Mouse (Mus musculus): ENCODE data around the gene Klk6.

Klk6 gene

DNA sequence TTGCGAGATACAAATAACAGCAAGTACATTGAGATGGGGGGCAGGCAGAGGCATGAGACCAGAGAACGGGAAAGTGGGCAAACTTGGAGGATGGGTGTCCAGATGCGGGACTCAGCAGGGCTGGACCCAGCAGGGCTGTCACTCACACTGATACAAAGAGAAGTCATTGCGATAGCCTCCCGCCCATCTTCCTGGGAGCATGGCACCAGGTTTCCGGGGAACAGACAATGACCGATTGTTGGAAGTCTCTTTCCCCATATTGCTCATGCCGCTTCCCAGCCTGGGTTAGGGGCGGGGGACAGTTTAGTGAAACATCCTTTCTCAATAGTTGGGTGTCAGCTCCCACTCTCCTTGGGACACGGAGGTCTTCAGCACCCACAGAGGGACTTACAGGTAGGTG lies at the start of gene Klk6:
TSS of gene Klk6 (plus strand) at position 301 of the 400 bp plus-strand sequence.
- TF ChIP-seq GATA4 (IDR thresholded peaks at IDR 0.05; ENCODE audit: insufficient replicate concordance, low read length): no peak

DNA sequence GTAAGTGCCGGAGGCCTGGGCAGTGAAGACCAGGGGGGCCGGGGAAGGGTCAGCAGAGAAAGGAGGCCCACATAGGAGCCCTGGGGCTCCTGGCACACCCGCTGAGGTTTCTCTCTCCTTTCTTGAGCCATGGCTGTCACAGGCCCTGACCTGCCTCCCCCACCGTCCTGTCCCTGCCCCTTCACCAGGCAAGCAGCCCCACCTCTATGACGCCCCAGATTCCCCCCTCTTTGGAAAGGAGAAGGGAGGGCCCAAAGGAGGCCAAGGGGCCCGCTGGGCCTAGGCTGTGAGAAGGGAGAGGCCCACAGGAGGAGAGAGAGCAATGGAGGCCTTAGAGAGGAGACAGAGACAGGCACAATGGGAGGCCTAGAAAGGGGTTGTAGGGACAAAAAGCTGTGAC lies 49.5 kb upstream of the Klk6 start:
- TF ChIP-seq GATA4 (IDR thresholded peaks at IDR 0.05; ENCODE audit: insufficient replicate concordance, low read length): no peak

DNA sequence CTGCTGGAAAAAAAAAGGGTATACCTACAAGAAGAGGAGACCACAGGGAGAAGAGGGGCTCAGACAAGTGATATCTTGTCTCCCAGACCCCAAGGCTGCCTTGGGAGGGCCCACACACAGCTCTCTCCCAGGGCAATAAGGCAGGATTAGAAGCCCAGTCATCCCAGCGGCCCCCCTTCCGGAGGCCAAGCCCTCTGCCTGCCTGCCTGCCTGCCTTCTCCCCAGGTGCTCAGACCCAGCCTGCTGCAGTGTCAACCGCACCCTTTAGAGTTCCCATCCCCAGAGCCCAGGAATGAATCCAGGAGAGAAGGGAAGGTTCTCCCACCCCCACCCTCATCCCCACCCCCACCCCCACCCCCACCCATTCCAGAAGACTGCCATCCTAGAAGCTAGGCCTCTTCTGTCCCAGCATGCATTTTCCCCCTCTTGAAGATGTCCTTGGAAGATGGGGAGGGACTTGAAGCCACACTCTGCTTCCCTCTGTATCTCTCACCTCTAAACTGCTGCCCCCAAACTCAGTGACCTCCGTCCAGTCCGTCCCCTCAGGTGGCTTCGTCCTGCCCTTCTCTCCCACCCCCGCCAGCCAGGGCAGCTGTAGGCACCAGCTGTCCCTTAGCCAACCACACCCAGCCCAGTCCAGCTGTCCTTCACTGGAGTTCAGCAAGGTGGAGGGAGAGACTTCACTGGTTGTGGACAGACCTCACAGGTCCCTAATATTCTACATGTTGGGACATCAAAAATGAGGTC lies 48.8 kb upstream of the Klk6 start:
- no peak for TF ChIP-seq GATA4 (IDR thresholded peaks at IDR 0.05; ENCODE audit: insufficient replicate concordance, low read length)

DNA sequence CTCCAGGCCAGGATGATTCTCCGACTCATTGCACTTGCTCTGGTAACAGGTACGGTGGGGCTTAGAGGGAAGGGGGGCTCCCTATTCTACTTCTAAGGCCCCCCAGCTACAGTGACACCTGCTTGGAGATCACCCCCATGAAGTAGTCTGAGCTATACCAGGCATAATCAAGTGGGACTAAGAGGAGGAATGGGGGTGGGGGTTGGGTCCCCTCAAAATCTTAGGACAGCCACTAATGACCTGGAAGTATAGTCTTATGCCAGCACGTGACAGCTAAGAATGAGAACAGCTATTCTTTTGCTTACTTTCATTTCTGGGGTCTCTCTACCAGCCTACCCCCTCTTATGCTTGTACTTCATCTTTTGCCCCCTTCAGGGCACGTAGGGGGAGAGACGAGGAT lies 47.8 kb upstream of the Klk6 start:
- no peak for TF ChIP-seq GATA4 (IDR thresholded peaks at IDR 0.05; ENCODE audit: insufficient replicate concordance, low read length)

DNA sequence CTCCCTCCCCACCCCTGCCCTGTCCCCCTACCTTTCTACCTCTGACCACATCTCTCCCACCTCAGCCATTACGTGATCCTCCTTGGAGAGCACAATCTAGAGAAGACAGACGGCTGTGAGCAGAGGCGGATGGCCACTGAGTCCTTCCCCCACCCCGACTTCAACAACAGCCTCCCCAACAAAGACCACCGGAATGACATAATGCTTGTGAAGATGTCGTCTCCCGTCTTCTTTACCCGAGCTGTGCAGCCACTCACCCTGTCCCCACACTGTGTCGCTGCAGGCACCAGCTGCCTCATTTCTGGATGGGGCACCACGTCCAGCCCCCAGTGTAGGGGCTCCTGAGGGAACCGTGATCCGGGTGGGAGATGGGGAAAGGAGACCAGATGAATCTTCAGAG lies 46.9 kb upstream of the Klk6 start:
- TF ChIP-seq GATA4 (IDR thresholded peaks at IDR 0.05; ENCODE audit: insufficient replicate concordance, low read length): no peak

DNA sequence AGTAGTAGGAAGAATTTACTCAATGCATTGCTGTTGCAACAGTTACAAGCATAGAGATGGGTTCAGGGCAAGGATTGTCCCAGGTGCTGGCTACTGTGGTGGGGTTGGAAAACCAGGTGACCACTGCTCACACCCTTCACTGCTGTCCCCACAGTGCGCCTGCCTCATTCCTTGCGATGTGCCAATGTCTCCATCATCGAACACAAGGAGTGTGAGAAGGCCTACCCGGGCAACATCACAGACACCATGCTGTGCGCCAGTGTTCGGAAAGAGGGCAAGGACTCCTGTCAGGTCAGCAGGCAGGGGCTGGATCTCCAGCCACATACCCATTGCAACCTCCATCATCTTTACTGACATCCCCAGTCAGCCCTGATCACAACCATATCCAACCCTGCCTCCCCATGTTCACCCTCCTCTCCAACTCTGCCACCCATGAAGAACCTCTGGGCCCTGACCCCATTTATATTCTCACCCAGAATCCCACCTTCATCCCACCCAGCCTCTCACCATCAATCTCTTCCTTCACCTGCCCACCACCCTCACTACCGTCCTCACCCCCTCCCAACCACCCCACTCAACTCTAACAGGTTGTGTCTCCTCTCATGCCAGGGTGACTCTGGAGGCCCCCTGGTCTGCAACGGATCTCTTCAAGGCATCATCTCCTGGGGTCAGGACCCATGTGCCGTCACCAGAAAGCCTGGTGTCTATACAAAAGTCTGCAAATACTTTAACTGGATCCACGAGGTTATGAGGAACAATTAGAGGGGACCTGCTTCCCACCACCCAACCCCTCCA lies 45.9 kb upstream of the Klk6 start:
- no peak for TF ChIP-seq GATA4 (IDR thresholded peaks at IDR 0.05; ENCODE audit: insufficient replicate concordance, low read length)

DNA sequence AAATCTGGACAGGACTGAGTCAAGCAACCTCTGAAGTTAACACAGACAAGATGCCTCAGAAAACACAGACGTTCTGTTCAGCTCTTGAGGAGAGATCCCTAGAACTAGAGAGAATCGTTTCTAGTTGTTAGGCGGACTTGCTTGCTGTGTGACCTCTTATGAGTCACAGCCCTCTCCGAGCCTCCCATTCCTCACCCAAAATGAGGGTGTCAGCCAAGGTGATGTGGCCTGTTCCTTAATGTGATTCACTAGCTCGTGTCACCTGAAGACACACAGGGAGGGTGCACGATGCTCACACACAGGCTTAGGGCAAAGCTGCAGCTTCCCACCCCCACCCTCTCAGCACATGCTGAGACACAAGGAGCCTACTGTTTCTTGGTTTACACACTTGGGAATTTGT lies 44.1 kb upstream of the Klk6 start:
- no peak for TF ChIP-seq GATA4 (IDR thresholded peaks at IDR 0.05; ENCODE audit: insufficient replicate concordance, low read length)

DNA sequence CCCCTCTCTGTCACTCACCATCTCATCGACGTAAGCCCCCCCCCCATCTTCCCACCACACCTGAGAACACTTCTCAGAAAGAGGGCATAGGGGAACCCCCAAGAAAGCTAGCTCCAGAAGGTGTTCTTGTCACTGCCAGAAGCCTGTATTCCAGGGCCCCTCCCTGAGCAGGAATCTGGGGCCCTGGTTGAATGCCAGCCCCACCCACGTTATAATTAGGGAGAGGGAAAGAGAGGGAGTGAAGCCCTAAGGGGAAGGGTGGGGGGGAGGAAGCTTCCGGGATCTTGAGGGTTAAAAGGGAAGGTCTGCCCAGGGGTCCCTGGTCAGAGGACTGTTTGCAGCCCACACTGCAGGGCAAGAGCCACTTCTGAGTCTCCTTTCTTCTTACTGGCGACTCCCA lies 43.6 kb upstream of the Klk6 start, which contains the start of gene Klk10:
TSS of gene Klk10 (plus strand) at position 290 of the 400 bp plus-strand sequence.
- no peak for TF ChIP-seq GATA4 (IDR thresholded peaks at IDR 0.05; ENCODE audit: insufficient replicate concordance, low read length)

DNA sequence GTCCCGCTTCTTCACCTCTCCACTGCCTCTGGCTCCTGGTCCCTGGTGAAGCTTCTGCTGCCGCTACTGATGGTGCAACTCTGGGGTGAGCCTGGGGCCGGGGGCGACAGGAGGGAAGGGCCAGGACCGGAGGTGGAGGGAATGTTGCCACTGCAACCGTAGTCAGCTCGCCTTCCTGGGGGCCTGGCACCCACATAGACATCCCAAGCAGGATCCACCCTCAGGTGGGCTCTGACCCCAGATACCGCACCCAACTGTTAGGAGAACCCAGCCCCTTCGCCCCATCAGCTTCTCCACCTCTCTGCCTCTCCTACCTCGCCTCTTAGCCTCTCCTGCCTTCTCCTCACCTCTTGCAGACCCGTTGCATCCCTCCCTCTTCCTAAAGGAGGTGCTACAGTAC lies 42.8 kb upstream of the Klk6 start:
- no peak for TF ChIP-seq GATA4 (IDR thresholded peaks at IDR 0.05; ENCODE audit: insufficient replicate concordance, low read length)

DNA sequence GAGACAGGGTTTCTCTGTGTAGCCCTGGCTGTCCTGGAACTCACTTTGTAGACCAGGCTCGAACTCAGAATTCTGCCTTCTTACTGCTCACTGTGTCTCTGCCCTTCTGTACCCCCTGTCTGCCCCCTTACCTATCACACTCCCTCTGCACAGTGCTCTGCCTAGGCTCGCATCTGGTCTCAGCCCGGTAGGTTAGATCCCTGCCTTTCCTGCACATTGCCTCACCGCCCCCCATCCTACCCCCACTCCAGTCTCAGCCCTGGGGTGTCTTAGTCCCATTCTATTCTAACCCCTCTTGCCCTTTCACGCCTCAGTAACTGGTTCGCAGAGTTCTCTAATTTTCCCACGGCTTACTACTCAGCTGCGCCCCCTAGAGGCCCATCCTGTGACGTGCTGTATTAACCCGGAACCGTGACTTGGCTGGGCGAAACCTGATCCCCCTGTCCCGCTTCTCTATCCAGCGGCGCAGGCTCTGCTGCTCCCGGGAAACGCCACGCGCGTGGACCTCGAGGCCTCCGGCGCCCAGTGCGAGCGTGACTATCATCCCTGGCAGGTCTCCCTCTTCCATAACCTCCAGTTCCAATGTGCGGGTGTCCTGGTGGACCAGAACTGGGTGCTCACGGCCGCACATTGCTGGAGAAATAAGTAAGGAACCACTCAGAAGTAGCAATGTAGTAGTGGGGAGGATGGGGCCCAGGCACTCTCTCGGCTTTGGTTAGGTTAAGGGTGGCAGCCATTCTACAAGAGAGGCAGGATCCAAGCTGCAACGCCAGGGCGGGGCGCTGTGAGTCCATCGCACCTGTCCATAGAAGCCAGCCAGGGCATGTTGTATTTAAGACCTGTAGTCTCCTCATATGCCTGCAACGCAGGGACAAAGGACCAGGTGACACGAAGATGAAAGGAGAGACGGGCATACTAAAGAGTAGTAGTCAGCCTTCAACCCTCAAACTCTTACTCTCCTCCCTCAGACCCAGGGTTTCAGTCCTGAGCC lies 41.7 kb upstream of the Klk6 start:
- TF ChIP-seq GATA4 (IDR thresholded peaks at IDR 0.05; ENCODE audit: insufficient replicate concordance, low read length): no peak

DNA sequence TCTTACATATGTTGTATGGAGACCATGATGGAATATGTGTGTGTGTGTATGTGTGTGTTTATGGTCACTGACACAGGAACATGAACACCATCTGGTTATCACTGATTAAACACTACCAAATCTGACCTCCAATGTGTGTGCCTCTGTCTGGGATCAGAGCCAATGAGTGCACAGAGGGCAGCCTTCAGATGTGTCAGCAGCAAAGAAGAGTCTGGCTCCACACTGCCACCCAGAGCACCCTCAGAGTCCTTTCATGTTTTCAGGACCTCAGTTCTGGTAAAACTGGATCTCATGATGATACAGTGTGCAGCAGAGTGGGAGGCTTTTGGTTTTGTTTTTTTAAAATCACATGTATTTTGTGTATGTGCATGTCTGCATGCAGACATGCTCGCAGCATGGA lies 39.0 kb upstream of the Klk6 start:
- no peak for TF ChIP-seq GATA4 (IDR thresholded peaks at IDR 0.05; ENCODE audit: insufficient replicate concordance, low read length)

DNA sequence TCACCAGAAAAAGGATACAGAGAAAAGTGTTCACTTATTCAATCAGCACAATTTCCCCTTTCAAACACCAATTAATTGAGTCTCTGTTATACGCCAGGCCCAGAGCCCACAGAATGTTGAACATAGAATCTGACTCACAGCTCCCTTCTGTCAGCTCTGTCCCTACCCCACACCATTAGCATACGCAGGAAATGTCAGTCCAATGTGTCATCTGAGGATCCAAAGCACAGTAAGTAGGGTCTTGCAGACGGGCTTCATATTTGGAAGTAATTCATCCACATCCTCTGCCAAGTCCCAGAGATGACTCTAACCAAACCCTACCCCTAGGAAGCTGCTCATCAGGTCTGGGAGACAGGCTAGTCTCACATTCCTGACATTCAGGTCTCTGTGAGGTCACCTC lies 36.2 kb upstream of the Klk6 start:
- no peak for TF ChIP-seq GATA4 (IDR thresholded peaks at IDR 0.05; ENCODE audit: insufficient replicate concordance, low read length)

DNA sequence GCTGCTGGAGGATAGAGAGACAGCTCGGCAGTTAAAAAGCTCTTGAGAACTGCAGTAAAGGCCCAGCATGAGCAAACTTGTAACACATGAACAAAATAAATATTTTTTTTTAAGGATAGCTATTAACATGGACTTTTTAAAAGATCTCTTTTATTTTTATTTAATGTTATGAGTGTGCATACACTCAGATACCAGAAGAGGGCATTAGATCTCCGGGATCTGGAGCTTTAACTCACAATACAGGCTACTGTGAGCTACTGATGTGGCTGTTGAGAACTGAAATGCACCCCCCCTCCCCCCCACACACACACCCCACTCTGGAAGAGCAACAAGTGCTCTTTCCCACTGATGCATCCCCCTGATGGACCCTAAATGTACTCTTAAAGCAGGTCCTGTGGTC lies 35.0 kb upstream of the Klk6 start:
- no peak for TF ChIP-seq GATA4 (IDR thresholded peaks at IDR 0.05; ENCODE audit: insufficient replicate concordance, low read length)

DNA sequence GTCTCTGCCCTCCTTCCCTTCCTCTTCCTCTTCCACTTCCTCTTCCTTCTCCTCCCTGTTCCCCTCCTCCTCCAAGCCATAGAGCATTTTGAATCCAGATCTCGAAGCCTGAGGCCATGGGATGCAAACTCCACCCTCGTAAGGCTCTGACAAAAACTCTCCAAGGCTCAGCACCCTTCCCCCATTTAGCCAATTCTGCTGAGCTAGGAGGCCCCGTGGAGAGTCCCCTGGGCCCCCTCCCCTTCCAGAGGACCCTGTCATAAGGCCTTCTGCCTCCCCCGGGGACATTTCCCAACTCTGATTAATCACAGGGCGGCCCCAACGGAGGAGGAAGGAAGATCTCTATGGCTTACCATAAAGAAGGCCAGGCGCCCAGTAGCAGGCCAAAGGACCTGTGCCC lies 32.7 kb upstream of the Klk6 start, which contains the start of gene Klk9:
TSS of gene Klk9 (plus strand) at position 301 of the 400 bp plus-strand sequence.
- no peak for TF ChIP-seq GATA4 (IDR thresholded peaks at IDR 0.05; ENCODE audit: insufficient replicate concordance, low read length)

DNA sequence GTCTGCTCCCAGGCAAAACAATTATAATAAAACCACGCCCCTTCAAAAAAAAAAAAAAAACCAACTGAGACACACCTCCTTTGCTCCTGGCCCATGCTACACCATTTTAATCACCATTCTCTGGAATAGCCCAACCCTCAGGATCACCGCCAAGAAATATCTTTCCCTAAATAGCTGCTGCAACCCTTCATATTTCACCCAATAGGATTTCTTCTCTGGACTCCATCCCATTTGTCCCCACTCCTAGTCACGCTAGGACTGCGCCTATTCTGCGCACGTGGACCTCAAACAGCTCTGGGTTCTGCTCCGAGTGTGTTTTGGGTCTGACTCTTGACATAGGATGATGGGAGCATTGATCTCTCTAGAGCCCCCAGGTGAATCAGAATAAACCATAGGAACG lies 27.9 kb upstream of the Klk6 start:
- TF ChIP-seq GATA4 (IDR thresholded peaks at IDR 0.05; ENCODE audit: insufficient replicate concordance, low read length): no peak
